Mouse (Mus musculus): Measurements from ENCODE around the gene Nms. TPM values are rescaled to one million over a fixed set of nuclear protein-coding genes. Genes with fewer than 3 reads are reported as not detected.

Gene Nms
- polyA plus RNA-seq, 1 experiment from 2014 or later, result 0.43 TPM

Other genes starting within 250 kb of the Nms start
- 12.5 and 14.1 TPM in 2 replicates for gene Lonrf2, start 102.4 kb upstream of the Nms start, polyA plus RNA-seq (2015; fragmentation: Nextera tagmentation; extraction: Ambion mirVana)
- 45.9 and 46.6 TPM in 2 replicates for gene Chst10, start 41.0 kb upstream of the Nms start, polyA plus RNA-seq (2015; fragmentation: Nextera tagmentation; extraction: Ambion mirVana)
- gene Pdcl3, start 46.5 kb downstream of the Nms start, polyA plus RNA-seq (2015; fragmentation: Nextera tagmentation; extraction: Ambion mirVana), result 158 and 171 TPM in 2 replicates